Mouse (Mus musculus) MEL (cell line): ENCODE measurements around the gene Zscan4-ps3. TPM values are rescaled to one million over a fixed set of nuclear protein-coding genes. Genes with fewer than 3 reads are reported as not detected.
A peak's percentile ranks its signal among the peaks of the same experiment; 100 is the strongest.
"Not testable (repeated sequence)": the region's sequence is repeated elsewhere in the genome, so short reads cannot be mapped to it uniquely, and the experiment has no call there.

Source experiments
- DNase-seq: peaks from one replicate; pipeline ENCODE4 v3.0.0; 2011; ENCODE audit warnings: low read depth, low spot score
- H3K27ac ChIP-seq: 2 replicates; pipeline ENCODE4 v1.5.1; 2012; ENCODE audit warnings: low read depth, mild to moderate bottlenecking, control low read depth, low read length, moderate library complexity; ENCODE audit not compliant: control insufficient read depth
- H3K27me3 ChIP-seq, 2 experiments: fragments of 150-350 bp in 1 of 2; sonication (generic) in 1 of 2; 2 replicates each; pipeline ENCODE4 v1.6.1; 2012; ENCODE audit warnings: low read length in 2 of 2, mild to moderate bottlenecking in 2 of 2, improper control_type of control experiment in 1 of 2, moderate library complexity in 1 of 2; ENCODE audit not compliant: insufficient read depth in 2 of 2, control insufficient read depth in 1 of 2
- H3K36me3 ChIP-seq, 2 experiments: 2 replicates each; pipeline ENCODE4 v1.6.1; 2012 to 2014; ENCODE audit warnings: low read length in 2 of 2, improper control_type of control experiment in 1 of 2, inconsistent platforms in 1 of 2, mild to moderate bottlenecking in 1 of 2; ENCODE audit not compliant: insufficient read depth in 2 of 2, control insufficient read depth in 1 of 2
- H3K4me1 ChIP-seq, 2 experiments: fragments of 150-350 bp in 1 of 2; sonication (generic) in 1 of 2; 2 replicates each; pipeline ENCODE4 v1.6.1; 2012; ENCODE audit warnings: low read length in 2 of 2, improper control_type of control experiment in 1 of 2, mild to moderate bottlenecking in 1 of 2; ENCODE audit not compliant: insufficient read depth in 2 of 2, control insufficient read depth in 1 of 2
- H3K4me3 ChIP-seq, 2 experiments: fragments of 150-350 bp in 1 of 2; sonication (generic) in 1 of 2; 2 replicates each; pipeline ENCODE4 v1.5.1; 2012; ENCODE audit warnings: low read depth in 2 of 2, low read length in 2 of 2, mild to moderate bottlenecking in 2 of 2, moderate library complexity in 2 of 2, control low read depth in 1 of 2, improper control_type of control experiment in 1 of 2; ENCODE audit not compliant: control insufficient read depth in 1 of 2, insufficient read depth in 1 of 2
- H3K79me2 ChIP-seq: 2 replicates; pipeline ENCODE4 v1.6.1; 2012; ENCODE audit warnings: mild to moderate bottlenecking, low read length, moderate library complexity; ENCODE audit not compliant: control insufficient read depth, poor library complexity, insufficient read depth
- H3K9ac ChIP-seq: 2 replicates; pipeline ENCODE4 v1.6.1; 2012; ENCODE audit warnings: low read depth, mild to moderate bottlenecking, control low read depth, low read length, moderate library complexity; ENCODE audit not compliant: control insufficient read depth, poor library complexity, severe bottlenecking
- H3K9me3 ChIP-seq: fragments of 150-350 bp; sonication (generic); replicated peaks from 2 replicates; pipeline ENCODE4 v1.6.1; 2012; ENCODE audit warnings: mild to moderate bottlenecking, low read length, improper control_type of control experiment, moderate library complexity; ENCODE audit not compliant: insufficient read depth
- CTCF ChIP-seq, 3 experiments: IDR thresholded peaks in 2 of 3; conservative IDR thresholded peaks in 1 of 3; 2 replicates each; pipeline ENCODE4 v1.5.1; 2011 to 2012; ENCODE audit warnings: low read length in 3 of 3, low read depth in 2 of 3, mild to moderate bottlenecking in 2 of 3, improper control_type of control experiment in 1 of 3, inconsistent platforms in 1 of 3, mixed read lengths in 1 of 3, moderate library complexity in 1 of 3; ENCODE audit not compliant: control insufficient read depth in 1 of 3, insufficient read depth in 1 of 3, poor library complexity in 1 of 3, severe bottlenecking in 1 of 3
- NRF1 ChIP-seq: IDR thresholded peaks from 2 replicates; pipeline ENCODE4 v1.6.1; 2014; ENCODE audit warnings: low read depth, mild to moderate bottlenecking, inconsistent platforms, low read length, improper control_type of control experiment, moderate library complexity; ENCODE audit not compliant: poor library complexity, insufficient read depth, severe bottlenecking
- RAD21 ChIP-seq: IDR thresholded peaks from 2 replicates; pipeline ENCODE4 v1.6.1; 2011; ENCODE audit warnings: mild to moderate bottlenecking, low read depth, low read length, improper control_type of control experiment
- SMC3 ChIP-seq: IDR thresholded peaks from 2 replicates; pipeline ENCODE4 v1.6.1; 2011; ENCODE audit warnings: low read depth, low read length, improper control_type of control experiment
- ZC3H11A ChIP-seq: IDR thresholded peaks from 2 replicates; pipeline ENCODE4 v1.6.1; 2012; ENCODE audit warnings: low read depth, mild to moderate bottlenecking, inconsistent platforms, low read length, improper control_type of control experiment
- polyA plus RNA-seq, 2 experiments: library from polyadenylated mRNA; stranded (reverse) in 1 of 2; unstranded in 1 of 2; fragments of >175 nt in 1 of 2; fragments of >200 nt in 1 of 2; gene quantifications; 2 replicates each; pipeline versions ENCODE4 v1.2.1 to v1.2.4; 2012; ENCODE audit warnings: low replicate concordance in 2 of 2, low read depth in 1 of 2; ENCODE audit not compliant: insufficient read length in 2 of 2, insufficient read depth in 1 of 2, missing spikeins in 1 of 2
- total RNA-seq: library from RNA; depleted of rRNA; stranded (reverse); fragments of 300-350 nt; gene quantifications from 2 replicates; pipeline ENCODE4 v1.2.3, GENCODE M21; 2012; rRNA removed

Gene Zscan4-ps3
- total RNA-seq: not detected in 2 replicates
- polyA plus RNA-seq: not detected

DNA sequence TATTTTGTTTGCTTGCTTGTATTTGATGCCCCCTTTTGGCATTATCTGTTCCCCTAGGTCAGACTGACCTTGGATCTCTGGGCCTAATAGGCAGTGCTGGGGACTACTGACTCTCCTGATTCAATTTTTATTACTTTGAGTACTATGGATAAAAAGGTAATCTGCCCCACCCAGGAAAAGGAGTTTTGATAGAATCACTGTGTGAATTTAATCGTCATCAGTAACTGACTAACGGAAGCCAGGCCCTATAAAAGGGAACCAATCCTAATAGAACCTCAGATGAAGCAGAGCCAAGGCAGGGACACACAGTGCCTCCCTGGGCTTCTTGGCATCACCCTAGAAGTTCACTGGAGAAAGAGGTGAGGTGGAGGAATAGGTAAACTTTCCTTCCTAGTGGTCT is at the start of gene Zscan4-ps3:
Gene Zscan4-ps3 (plus strand): TSS at position 301 of the 400 bp plus-strand sequence.
- H3K9ac ChIP-seq, H3K4me1 ChIP-seq, H3K9me3 ChIP-seq, H3K4me3 ChIP-seq, H3K36me3 ChIP-seq, H3K79me2 ChIP-seq, H3K27ac ChIP-seq, H3K27me3 ChIP-seq, DNase-seq: not testable (repeated sequence)

DNA sequence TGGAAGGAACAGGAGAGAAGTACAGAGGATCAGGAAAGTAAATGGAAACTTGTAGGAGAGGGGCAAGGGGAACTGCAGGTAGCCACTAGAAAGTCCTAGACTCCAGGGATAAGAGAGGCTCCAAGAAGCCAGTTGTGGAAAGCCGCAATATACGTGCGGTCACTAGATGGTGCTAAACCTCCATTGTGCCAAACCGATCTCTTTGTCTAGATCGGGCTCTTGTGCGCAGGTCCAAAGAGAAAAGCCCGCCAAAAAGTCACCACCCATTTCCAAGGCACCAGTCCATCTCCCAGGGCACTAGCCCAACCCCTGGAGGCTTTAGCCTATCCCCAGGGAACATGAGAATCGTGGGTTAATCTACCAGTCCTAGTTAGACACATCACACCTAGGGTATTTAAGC is 8.0 kb downstream of the Zscan4-ps3 start:
- DNase-seq: peak; percentile 73
- not testable (repeated sequence) for H3K79me2 ChIP-seq, H3K4me1 ChIP-seq, H3K4me3 ChIP-seq, H3K27ac ChIP-seq, H3K9me3 ChIP-seq, H3K27me3 ChIP-seq, H3K36me3 ChIP-seq, H3K9ac ChIP-seq
- peak; percentile 39; the same call in 1 of the 2 replicates for TF ChIP-seq NRF1
- TF ChIP-seq CTCF (IDR thresholded peaks at IDR 0.05 in 2 of 3, conservative IDR thresholded peaks at IDR 0.05 in 1 of 3; ENCODE audit: control insufficient read depth in 1 of 3, insufficient read depth in 1 of 3, low read depth in 2 of 3, low read length in 3 of 3, poor library complexity in 1 of 3, severe bottlenecking in 1 of 3): peak; percentile 42 to 50 (median 44)
- TF ChIP-seq RAD21: peak; percentile 52
- TF ChIP-seq SMC3: peak; percentile 38
- peak; percentile 15; the same call in 1 of the 2 replicates for TF ChIP-seq ZC3H11A

Other genes with a start within 250 kb of the Zscan4-ps3 start
- not detected in 2 replicates for gene Zscan4f, start 211.4 kb upstream of the Zscan4-ps3 start, total RNA-seq
- not detected for gene Zscan4f, start 211.4 kb upstream of the Zscan4-ps3 start, polyA plus RNA-seq
- not detected in 2 replicates for gene Zscan4-ps2, start 95.0 kb upstream of the Zscan4-ps3 start, total RNA-seq
- gene Zscan4-ps2, start 95.0 kb upstream of the Zscan4-ps3 start, polyA plus RNA-seq: not detected
- not detected in 2 replicates for gene Vmn1r72, start 70.8 kb downstream of the Zscan4-ps3 start, total RNA-seq
- gene Vmn1r72, start 70.8 kb downstream of the Zscan4-ps3 start, polyA plus RNA-seq: not detected
- gene Vmn1r73, start 121.0 kb downstream of the Zscan4-ps3 start, total RNA-seq: not detected in 2 replicates
- not detected for gene Vmn1r73, start 121.0 kb downstream of the Zscan4-ps3 start, polyA plus RNA-seq
- not detected in 2 replicates for gene Vmn1r74, start 224.7 kb downstream of the Zscan4-ps3 start, total RNA-seq
- gene Vmn1r74, start 224.7 kb downstream of the Zscan4-ps3 start, polyA plus RNA-seq: not detected